Mouse (Mus musculus) T-cell, adult 2 months (primary cell): ENCODE measurements around the gene Cdc14a.

Experiments
- DNase-seq: peaks from one replicate; pipeline ENCODE4 v3.0.0; 2022; ENCODE audit warnings: low spot score

Gene Cdc14a

GRCm38 (mm10) chr3:116263977-116264376, 159.9 kb downstream of the Cdc14a start:
- DNase-seq, result no peak

GRCm38 (mm10) chr3:116263061-116263460, 160.8 kb downstream of the Cdc14a start:
- no peak for DNase-seq

GRCm38 (mm10) chr3:116256104-116256503, 167.7 kb downstream of the Cdc14a start:
- no peak for DNase-seq

- no peak for DNase-seq
Observed at GRCm38 (mm10) chr3:116253077-116253531, 170.7 kb downstream of the Cdc14a start, which contains the start of gene Gpr88. TSS of gene Gpr88 (minus strand) at chr3:116253503.

- no peak for DNase-seq
Observed at GRCm38 (mm10) chr3:116252255-116253040, 171.4 kb downstream of the Cdc14a start.

GRCm38 (mm10) chr3:116251481-116252254, 172.2 kb downstream of the Cdc14a start:
- DNase-seq, result no peak

- no peak for DNase-seq
Observed at GRCm38 (mm10) chr3:116249026-116249425, 174.8 kb downstream of the Cdc14a start.

- DNase-seq, result no peak
Observed at GRCm38 (mm10) chr3:116244476-116244875, 179.4 kb downstream of the Cdc14a start.

GRCm38 (mm10) chr3:116242685-116243084, 181.1 kb downstream of the Cdc14a start:
- DNase-seq, result no peak

- DNase-seq, result no peak
Observed at GRCm38 (mm10) chr3:116237527-116237926, 186.3 kb downstream of the Cdc14a start.

- DNase-seq, result no peak
Observed at GRCm38 (mm10) chr3:116236856-116237255, 187.0 kb downstream of the Cdc14a start.

GRCm38 (mm10) chr3:116233515-116233914, 190.3 kb downstream of the Cdc14a start:
- no peak for DNase-seq

- no peak for DNase-seq
Observed at GRCm38 (mm10) chr3:116232763-116233162, 191.1 kb downstream of the Cdc14a start.

- no peak for DNase-seq
Observed at GRCm38 (mm10) chr3:116229336-116229735, 194.5 kb downstream of the Cdc14a start.

- no peak for DNase-seq
Observed at GRCm38 (mm10) chr3:116228360-116229245, 195.2 kb downstream of the Cdc14a start.

GRCm38 (mm10) chr3:116227383-116227782, 196.4 kb downstream of the Cdc14a start:
- DNase-seq, result no peak

GRCm38 (mm10) chr3:116226915-116227314, 196.9 kb downstream of the Cdc14a start:
- no peak for DNase-seq
